Mouse (Mus musculus): ENCODE measurements around the gene Pdia3.

Pdia3 gene

GRCm38 (mm10) chr2:121413387-121414042 is at the start of gene Pdia3, which contains the start of gene Catsper2:
Gene Pdia3, plus strand, starts transcription at chr2:121413775.
Gene Catsper2, minus strand, starts transcription at chr2:121413792.
- CTCF ChIA-PET, result interaction anchor here (0.6 to 0.8 kb wide), 7 partner anchors 15 to 343 kb away, joined by 3 to 13 read pairs (median 4); no protein-coding TSS in a partner anchor

GRCm38 (mm10) chr2:121368831-121369230 is 44.7 kb upstream of the Pdia3 start:
- CTCF ChIA-PET, result interaction anchor here (0.5 kb wide), 1 partner anchor 10 kb away, joined by 3 read pairs; no protein-coding TSS in a partner anchor

- CTCF ChIA-PET, result no interaction called here
Measured at GRCm38 (mm10) chr2:121370921-121371320, 42.7 kb upstream of the Pdia3 start.

- CTCF ChIA-PET, result no interaction called here
Measured at GRCm38 (mm10) chr2:121372266-121372665, 41.3 kb upstream of the Pdia3 start.

GRCm38 (mm10) chr2:121374766-121375165 is 38.8 kb upstream of the Pdia3 start:
- CTCF ChIA-PET, result interaction anchor here (0.6 kb wide), 1 partner anchor 805 kb away, joined by 4 read pairs; no protein-coding TSS in a partner anchor

GRCm38 (mm10) chr2:121386961-121387575 is 26.5 kb upstream of the Pdia3 start, which contains the start of gene Strc:
Gene Strc, minus strand, starts transcription at chr2:121387168.
- CTCF ChIA-PET, result interaction anchor here (0.7 kb wide), 1 partner anchor 66 kb away, joined by 3 read pairs; no protein-coding TSS in a partner anchor

- CTCF ChIA-PET, result interaction anchor here (0.6 kb wide), 1 partner anchor 200 kb away, joined by 3 read pairs; no protein-coding TSS in a partner anchor
Measured at GRCm38 (mm10) chr2:121396624-121397023, 17.0 kb upstream of the Pdia3 start.

- CTCF ChIA-PET, result interaction anchor here (0.7 kb wide), 1 partner anchor 91 kb away, joined by 3 read pairs; no protein-coding TSS in a partner anchor
Measured at GRCm38 (mm10) chr2:121403296-121403695, 10.3 kb upstream of the Pdia3 start.

GRCm38 (mm10) chr2:121408160-121408559 is 5.4 kb upstream of the Pdia3 start:
- CTCF ChIA-PET, result no interaction called here

- CTCF ChIA-PET, result interaction anchor here (0.6 to 0.8 kb wide), 6 partner anchors 27 to 343 kb away, joined by 3 to 13 read pairs (median 6); no protein-coding TSS in a partner anchor
Measured at GRCm38 (mm10) chr2:121412843-121413386, 660 bp upstream of the Pdia3 start.

- CTCF ChIA-PET, result interaction anchor here (0.7 to 1.2 kb wide), 4 partner anchors 14 to 829 kb away, joined by 3 to 10 read pairs (median 4); no protein-coding TSS in a partner anchor
Measured at GRCm38 (mm10) chr2:121414139-121414685, 637 bp downstream of the Pdia3 start.

- CTCF ChIA-PET, result interaction anchor here (0.7 to 1.2 kb wide), 2 partner anchors 13 to 829 kb away, joined by 3 to 4 read pairs; no protein-coding TSS in a partner anchor
Measured at GRCm38 (mm10) chr2:121415103-121415502, 1.5 kb downstream of the Pdia3 start.

- CTCF ChIA-PET, result interaction anchor here (1.2 kb wide), 1 partner anchor 13 kb away, joined by 4 read pairs; no protein-coding TSS in a partner anchor
Measured at GRCm38 (mm10) chr2:121415591-121415990, 2.0 kb downstream of the Pdia3 start.

- CTCF ChIA-PET, result no interaction called here
Measured at GRCm38 (mm10) chr2:121416356-121416755, 2.8 kb downstream of the Pdia3 start.

GRCm38 (mm10) chr2:121418476-121418875 is 4.9 kb downstream of the Pdia3 start:
- CTCF ChIA-PET, result interaction anchor here (0.7 kb wide), 1 partner anchor 139 kb away, joined by 3 read pairs; no protein-coding TSS in a partner anchor

GRCm38 (mm10) chr2:121423166-121423565 is 9.6 kb downstream of the Pdia3 start:
- CTCF ChIA-PET, result no interaction called here

- CTCF ChIA-PET, result no interaction called here
Measured at GRCm38 (mm10) chr2:121425890-121426289, 12.3 kb downstream of the Pdia3 start.

- CTCF ChIA-PET, result interaction anchor here (0.7 kb wide), 1 partner anchor 270 kb away, joined by 3 read pairs; no protein-coding TSS in a partner anchor
Measured at GRCm38 (mm10) chr2:121434854-121435253, 21.3 kb downstream of the Pdia3 start.

- CTCF ChIA-PET, result interaction anchor here (0.6 kb wide), 2 partner anchors 27 kb away, joined by 3 to 8 read pairs; no protein-coding TSS in a partner anchor
Measured at GRCm38 (mm10) chr2:121439746-121440145, 26.2 kb downstream of the Pdia3 start.

- CTCF ChIA-PET, result interaction anchor here (1.6 kb wide), 1 partner anchor 9 kb away, joined by 6 read pairs; no protein-coding TSS in a partner anchor
Measured at GRCm38 (mm10) chr2:121440834-121441605, 27.4 kb downstream of the Pdia3 start.

- CTCF ChIA-PET, result interaction anchor here (1.6 kb wide), 1 partner anchor 10 kb away, joined by 6 read pairs; no protein-coding TSS in a partner anchor
Measured at GRCm38 (mm10) chr2:121441800-121442199, 28.2 kb downstream of the Pdia3 start.
